Mouse (Mus musculus): Measurements from ENCODE around the gene Atp6v0e2.
A peak's percentile ranks its signal among the peaks of the same experiment; 100 is the strongest.

Atp6v0e2 gene

DNA sequence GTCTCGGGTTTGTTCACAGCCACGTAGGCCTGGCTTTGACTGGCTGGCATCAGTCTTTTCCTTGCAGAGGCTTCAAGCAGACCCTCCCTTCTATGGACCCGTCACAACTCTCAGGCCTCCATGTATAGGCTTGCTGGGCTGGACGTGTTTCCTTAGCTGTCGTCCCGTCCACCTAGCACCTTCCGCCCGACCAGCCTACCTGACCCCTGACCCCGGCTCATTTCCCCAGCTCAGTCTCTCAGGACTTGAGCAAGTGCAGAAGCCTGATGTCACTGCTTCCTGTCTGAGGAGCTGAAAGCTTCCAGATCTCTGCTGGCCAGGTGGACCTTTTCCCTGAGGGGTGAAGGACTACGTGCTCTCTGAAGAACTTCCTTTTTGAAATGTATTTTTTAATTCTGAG lies 35.9 kb downstream of the Atp6v0e2 start:
- no peak for DNase-seq (ENCODE audit: low read depth in 2 of 2, low spot score in 2 of 2)

DNA sequence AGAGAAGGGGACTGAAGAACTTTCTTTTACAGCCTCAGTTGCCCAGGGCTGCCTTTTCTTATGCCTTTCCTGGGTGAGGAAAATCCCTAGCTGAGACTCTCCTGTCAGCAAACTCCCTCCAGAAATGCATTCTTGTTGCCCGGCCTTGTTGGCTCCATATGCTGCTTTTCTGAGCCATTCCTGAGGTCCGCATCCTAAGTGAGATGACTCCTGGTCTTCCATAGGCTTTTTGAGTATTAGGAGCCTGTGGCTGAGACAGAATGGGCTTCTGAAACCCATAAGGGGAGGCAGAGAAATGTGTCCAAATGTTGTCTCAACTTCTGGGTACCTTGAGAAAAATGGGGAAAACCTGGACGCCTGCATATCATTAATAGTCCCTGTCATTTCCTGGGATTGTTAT lies 36.6 kb downstream of the Atp6v0e2 start:
- DNase-seq (ENCODE audit: low read depth in 2 of 2, low spot score in 2 of 2) = no peak

DNA sequence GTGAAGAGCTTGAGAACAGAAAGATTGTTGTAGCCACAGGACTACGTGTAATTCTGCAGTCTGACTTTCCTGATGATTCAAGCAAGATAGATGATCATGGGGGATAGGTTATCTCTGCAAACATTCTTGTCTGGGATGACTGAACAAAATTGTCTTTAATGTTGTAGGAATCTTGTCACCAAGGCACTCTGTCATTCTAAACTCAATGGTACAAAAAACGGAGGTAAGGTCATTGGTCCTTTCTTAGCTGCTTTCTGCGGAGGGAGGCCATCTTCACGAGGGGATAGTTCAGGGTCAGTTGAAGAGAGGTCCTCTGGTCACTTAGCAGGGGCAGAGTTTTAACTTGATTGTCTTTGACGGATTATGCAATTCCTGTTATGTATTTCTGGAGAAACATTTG lies 41.3 kb downstream of the Atp6v0e2 start:
- DNase-seq (ENCODE audit: low read depth in 2 of 2, low spot score in 2 of 2) = no peak

DNA sequence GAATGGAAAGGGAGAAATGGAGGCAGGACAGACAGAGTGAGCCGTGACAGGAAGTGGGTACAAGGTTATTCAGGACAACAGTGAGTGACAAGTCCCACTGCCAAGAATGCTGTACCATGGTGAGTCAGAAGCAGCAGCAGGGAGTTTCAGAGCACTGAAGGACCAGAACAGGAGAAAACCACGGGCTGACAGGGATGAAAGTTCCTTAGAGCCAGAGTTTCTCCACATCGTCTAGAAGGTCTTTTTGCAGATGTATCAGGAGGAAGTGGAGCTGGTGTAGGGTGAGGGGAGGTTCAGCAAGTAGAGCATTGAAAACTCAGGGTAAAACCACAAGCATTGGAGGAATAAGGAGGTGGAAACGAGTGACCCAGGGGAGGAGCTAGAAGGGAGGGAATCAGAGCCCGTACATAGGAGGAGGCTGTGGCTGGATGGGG lies 41.8 kb downstream of the Atp6v0e2 start:
- no peak for DNase-seq (ENCODE audit: low read depth in 2 of 2, low spot score in 2 of 2)

DNA sequence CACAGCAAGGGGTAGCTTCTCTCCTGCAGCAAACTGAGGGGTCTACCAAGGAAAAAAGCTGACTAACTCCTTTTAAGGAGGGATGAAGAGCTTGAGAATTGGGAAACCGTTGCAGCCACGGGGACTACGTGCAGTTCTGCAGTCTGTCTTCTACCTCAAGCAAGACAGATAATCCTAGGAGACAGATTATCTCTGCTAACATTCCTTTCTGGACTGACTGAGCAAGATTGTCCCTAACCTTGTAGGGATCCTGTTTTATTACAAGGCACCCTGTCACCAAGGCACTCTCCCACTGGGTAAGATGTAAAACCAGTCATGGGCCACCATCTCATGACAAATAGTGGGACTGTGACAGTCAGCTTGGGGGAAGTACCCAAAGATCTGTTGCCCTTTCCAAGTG lies 43.8 kb downstream of the Atp6v0e2 start:
- no peak for DNase-seq (ENCODE audit: low read depth in 2 of 2, low spot score in 2 of 2)

DNA sequence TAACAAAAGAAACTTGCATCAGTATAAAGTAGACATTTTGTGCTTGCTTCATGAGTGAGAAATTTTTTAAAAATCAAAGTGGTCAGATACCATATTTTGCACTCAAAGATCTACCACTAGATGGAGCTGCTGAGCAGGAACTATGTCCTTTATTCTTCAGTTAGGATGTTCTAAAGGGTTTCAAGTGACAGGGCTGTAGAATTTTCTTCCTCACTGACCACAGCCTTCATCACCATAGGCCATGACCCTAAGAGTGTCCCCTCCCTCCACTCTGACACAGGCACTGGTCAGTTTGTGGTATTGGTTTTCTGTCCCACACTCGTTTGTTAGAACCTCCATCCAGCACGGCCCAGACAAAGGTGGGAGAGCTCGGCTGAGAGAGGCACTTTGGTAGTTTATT lies 44.6 kb downstream of the Atp6v0e2 start:
- DNase-seq (ENCODE audit: low read depth in 2 of 2, low spot score in 2 of 2) = peak; percentile 44 to 59

DNA sequence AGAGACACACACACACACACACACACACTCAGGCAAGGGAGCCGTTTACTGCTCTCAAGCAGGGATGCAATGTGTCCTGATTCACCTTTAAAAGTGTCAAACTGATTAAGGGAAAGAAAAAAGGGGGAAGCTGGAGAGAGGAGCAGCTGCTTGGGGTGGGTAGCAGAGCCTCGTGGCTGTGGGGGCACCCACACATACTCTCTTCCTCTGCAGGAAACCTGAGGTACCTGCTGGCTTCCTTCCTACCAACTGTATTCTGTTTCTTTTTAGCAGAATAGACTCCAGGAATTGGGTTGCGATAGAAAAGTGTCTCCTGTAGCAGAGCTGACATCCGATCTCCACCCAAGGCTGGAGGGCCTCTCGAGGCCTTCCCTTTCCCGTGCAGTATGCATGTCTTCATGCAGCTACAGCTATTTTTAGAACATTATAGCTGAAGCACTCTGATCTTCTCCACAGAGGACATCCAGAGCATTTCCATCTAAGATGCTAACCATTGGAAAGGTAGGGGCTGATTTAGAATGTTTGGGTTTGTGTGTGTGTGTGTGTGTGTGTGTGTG lies 51.9 kb downstream of the Atp6v0e2 start, which contains the start of gene Gm45021:
Gm45021 (plus strand) TSS at position 417 of the 557 bp plus-strand sequence.
- no peak for DNase-seq (ENCODE audit: low read depth in 2 of 2, low spot score in 2 of 2)

Data from CD8-positive naive resting alpha-beta T cell, adult 2 months (primary cell).